Mouse (Mus musculus) ES-E14 (cell line): Measurements from ENCODE around the gene Ptn.

Experiments used
- HCFC1 ChIP-seq: IDR thresholded peaks from 2 replicates; pipeline ENCODE4 v1.6.1; 2012; ENCODE audit warnings: low read length, inconsistent platforms, borderline replicate concordance; ENCODE audit not compliant: insufficient read depth
- MAFK ChIP-seq: IDR thresholded peaks from 2 replicates; pipeline ENCODE4 v1.6.1; 2014; ENCODE audit warnings: mild to moderate bottlenecking, low read depth, low read length, inconsistent platforms; ENCODE audit not compliant: insufficient read depth

DNA sequence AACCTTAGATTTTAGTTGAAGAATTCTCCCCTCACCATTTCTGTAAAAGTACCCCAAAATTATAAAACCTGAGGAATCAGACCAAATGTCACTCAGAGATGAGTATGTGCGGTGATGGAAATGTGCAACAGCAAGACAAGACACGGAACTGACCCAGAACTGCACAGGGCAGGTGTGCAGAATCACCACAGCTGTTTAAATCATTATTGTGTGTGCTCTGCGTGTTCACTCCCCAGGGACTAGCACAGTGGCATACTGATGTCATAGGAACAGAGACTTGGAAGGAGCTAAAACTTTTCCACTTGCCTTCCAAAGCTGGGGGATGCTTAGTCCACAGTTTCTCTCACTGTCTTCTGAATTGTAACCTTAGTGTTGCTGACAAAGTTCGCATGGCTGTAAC, 22.7 kb upstream of the Ptn start:
- TF ChIP-seq HCFC1 = no peak
- TF ChIP-seq MAFK = no peak
